Mouse (Mus musculus) ES-CJ7 (cell line): ENCODE measurements around the gene Cbr4.

ENCODE experiments used
- DNase-seq: peaks from one replicate; pipeline ENCODE4 v3.0.0; 2011; ENCODE audit warnings: low read depth, low spot score

Cbr4 gene

GRCm38 (mm10) chr8:61549585-61549984 is 62.1 kb downstream of the Cbr4 start:
- no peak for DNase-seq

GRCm38 (mm10) chr8:61550006-61550748 is 62.6 kb downstream of the Cbr4 start:
- DNase-seq: peak; percentile 87

- no peak for DNase-seq
Measured at GRCm38 (mm10) chr8:61552221-61552620, 64.7 kb downstream of the Cbr4 start.

GRCm38 (mm10) chr8:61552755-61553402 is 65.3 kb downstream of the Cbr4 start:
- no peak for DNase-seq

- DNase-seq: no peak
Measured at GRCm38 (mm10) chr8:61555343-61555742, 67.8 kb downstream of the Cbr4 start.

GRCm38 (mm10) chr8:61556219-61556618 is 68.7 kb downstream of the Cbr4 start:
- DNase-seq: no peak
